ENCODE assay signal across 8 mouse cellular contexts in genomic region chr6:94915842-94916620, GRCm38 (mm10).
A peak's percentile ranks its signal among the peaks of the same experiment; 100 is the strongest.
DNase-seq lines count a peak whose midpoint lies in the region; ATAC-seq and TF ChIP-seq lines count a peak whose summit lies in the region.

No protein-coding gene starts in this region.

- DNase-seq in frontal cortex, postnatal 10 days (ENCODE audit: low spot score in 2 of 2): peak; percentile 7 to 9
- peak; percentile 33 for DNase-seq in ES-E14 (ENCODE audit: low read depth, low spot score)
- DNase-seq in lung, postnatal 10 days: peak; percentile 51
- DNase-seq in cerebellum, postnatal 14 days: no peak
- DNase-seq in thymus, postnatal 36 days: no peak
- DNase-seq in neural tube, embryonic 10.5 days (ENCODE audit: extremely low spot score, low spot score): no peak

- no peaks in the 10 kb centered on the region for H3K9me3 ChIP-seq in ES-E14 (ENCODE audit: control insufficient read depth, insufficient read depth, low read depth, low read length)
- no peaks in the 10 kb centered on the region for H3K9me3 ChIP-seq in heart, embryonic 14.5 days (ENCODE audit: control insufficient read depth, low read length)

- in situ Hi-C loops in ES-E14 (cut with MboI; ENCODE audit: low sequenced_read_pairs in 2 of 2, unreplicated experiment in 2 of 2): no loop called here

- H3K4me3 ChIP-seq in ES-E14 (ENCODE audit: insufficient read depth in 1 of 2, low read depth in 1 of 2, low read length in 2 of 2, poor library complexity in 1 of 2, severe bottlenecking in 1 of 2): no peak overlapping the region
- H3K4me3 ChIP-seq in heart, embryonic 14.5 days (ENCODE audit: control insufficient read depth in 1 of 2, insufficient read depth in 1 of 2, low read depth in 1 of 2, low read length in 2 of 2): no peak overlapping the region

- ATAC-seq in frontal cortex, adult (ENCODE audit: low TSS enrichment): no peak
- peak; percentile 82 for ATAC-seq in heart, embryonic 14.5 days (ENCODE audit: insufficient number of reproducible peaks, insufficient read depth, low FRiP score, low read depth)

- no peaks in the 10 kb centered on the region for H3K27me3 ChIP-seq in heart, embryonic 14.5 days (ENCODE audit: control insufficient read depth, insufficient read depth, low read length)

- no peaks in the 10 kb centered on the region for H3K36me3 ChIP-seq in ES-E14 (ENCODE audit: control insufficient read depth, insufficient read depth, low read length, poor library complexity, severe bottlenecking)
- no peaks in the 10 kb centered on the region for H3K36me3 ChIP-seq in heart, embryonic 14.5 days (ENCODE audit: control insufficient read depth, insufficient read depth, low read length)

- no peaks in the 10 kb centered on the region for H3K4me1 ChIP-seq in ES-E14 (ENCODE audit: control insufficient read depth in 2 of 2, insufficient read depth in 2 of 2, low read length in 2 of 2, poor library complexity in 1 of 2)
- H3K4me1 ChIP-seq in heart, embryonic 14.5 days (ENCODE audit: control insufficient read depth in 2 of 2, insufficient read depth in 2 of 2, low read length in 2 of 2): peaks cover 6 to 9% of the 10 kb centered on the region in 2 experiments

- H3K4me2 ChIP-seq in heart, embryonic 14.5 days (ENCODE audit: low read length): 0 out of 2 replicates have a peak overlapping the region, but pooled peaks have one; percentile 3

- no peak overlapping the region for H3K9ac ChIP-seq in ES-E14 (ENCODE audit: insufficient read depth, low read depth, low read length, poor library complexity, severe bottlenecking)
- H3K9ac ChIP-seq in heart, embryonic 14.5 days (ENCODE audit: low read length): no peak overlapping the region

- 28% methylated on average over 8 of the region's 8 CpGs for WGBS in heart, embryonic 14.5 days

- H3K27ac ChIP-seq in ES-E14 (ENCODE audit: insufficient read depth, low read depth, low read length, poor library complexity, severe bottlenecking): no peak overlapping the region
- H3K27ac ChIP-seq in heart, embryonic 14.5 days (replicated peaks in 1 of 2; ENCODE audit: control insufficient read depth in 1 of 2, insufficient read depth in 1 of 2, low read depth in 2 of 2, low read length in 2 of 2): peak overlapping the region; percentile 26 to 64; a peak in 3 of 4 replicates

TF ChIP-seq in ES-E14, 5 proteins besides CTCF, POLR2A, EP300 and RAD21:
- TF ChIP-seq ZNF384 (IDR thresholded peaks at IDR 0.05; ENCODE audit: low read depth, low read length) (no peak), CHD2 (IDR thresholded peaks at IDR 0.05; ENCODE audit: low read depth, low read length) (no peak), HCFC1 (IDR thresholded peaks at IDR 0.05; ENCODE audit: borderline replicate concordance, insufficient read depth, low read length) (no peak), MAFK (IDR thresholded peaks at IDR 0.05; ENCODE audit: insufficient read depth, low read depth, low read length) (no peak), ZC3H11A (IDR thresholded peaks at IDR 0.05; ENCODE audit: borderline replicate concordance, low read depth, low read length) (no peak)

Comparison
In these comparisons a context has a peak if more than half of its experiments do, and no peak if none do; other contexts are left out.
1. DNase-seq: peak in frontal cortex, postnatal 10 days (2 of 2), ES-E14 (single experiment) and lung, postnatal 10 days (single experiment); none in cerebellum, postnatal 14 days (0 of 2), thymus, postnatal 36 days (0 of 2) and neural tube, embryonic 10.5 days (single experiment).